In the genomic region with DNA sequence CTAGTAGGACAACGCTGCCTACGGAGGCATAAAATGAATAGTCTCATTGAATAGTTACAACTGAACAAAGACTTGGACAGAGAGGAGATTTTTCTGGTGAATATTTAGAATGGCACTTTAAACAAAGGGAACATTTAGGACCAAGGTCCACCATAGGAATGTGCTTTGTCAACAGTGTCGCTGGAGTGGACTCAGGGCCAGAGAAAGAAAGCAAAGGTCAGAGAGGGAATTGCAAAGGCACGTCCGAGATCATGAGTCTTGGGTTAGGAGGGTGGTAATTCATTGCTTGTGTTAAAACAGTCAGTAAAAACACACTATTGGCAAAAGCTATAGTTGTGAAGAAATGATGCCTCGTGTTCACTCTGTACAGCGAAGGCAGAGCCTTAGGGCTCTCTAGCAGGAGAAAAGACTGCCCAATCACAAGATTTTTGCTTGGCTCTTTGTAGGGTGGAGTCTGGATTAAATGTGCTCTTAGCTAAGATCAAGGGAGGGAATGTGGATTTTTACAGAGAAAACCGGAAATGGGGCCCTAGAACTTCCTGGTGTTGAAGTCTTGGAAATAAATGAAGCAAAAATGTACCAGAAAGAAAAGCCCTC, we compare ENCODE assay signal across 19 mouse cellular contexts.
A peak's percentile ranks its signal among the peaks of the same experiment; 100 is the strongest.
DNase-seq lines count a peak whose midpoint lies in the region; ATAC-seq and TF ChIP-seq lines count a peak whose summit lies in the region.
"Had no signal": no experiment of that assay in that cellular context is flagged by ENCODE, and none has a peak within 500 bp of the region (broad histone marks: within the 10 kb centered on the region; RNA-seq: fewer than 3 reads in every experiment).

No protein-coding gene starts in this region.

- no peaks in the 10 kb centered on the region for H3K27me3 ChIP-seq in intestine, embryonic 14.5 days (replicated peaks; ENCODE audit: control insufficient read depth, insufficient read depth, low read length)
- no peaks in the 10 kb centered on the region for H3K27me3 ChIP-seq in kidney, postnatal 0 days (ENCODE audit: insufficient read depth, low read length)
- no peaks in the 10 kb centered on the region for H3K27me3 ChIP-seq in liver, embryonic 13.5 days
- H3K27me3 ChIP-seq in forebrain, embryonic 10.5 days (ENCODE audit: poor library complexity, severe bottlenecking) = no peaks in the 10 kb centered on the region
- H3K27me3 ChIP-seq: forebrain, embryonic 12.5 days; heart, embryonic 12.5 days; limb, embryonic 12.5 days; midbrain, embryonic 12.5 days had no signal

- H3K4me1 ChIP-seq in intestine, embryonic 14.5 days (replicated peaks; ENCODE audit: control insufficient read depth, insufficient read depth, low read length) = no peaks in the 10 kb centered on the region
- no peaks in the 10 kb centered on the region for H3K4me1 ChIP-seq in kidney, postnatal 0 days (replicated peaks; ENCODE audit: insufficient read depth, low read length)
- no peaks in the 10 kb centered on the region for H3K4me1 ChIP-seq in liver, embryonic 13.5 days (replicated peaks)
- H3K4me1 ChIP-seq in forebrain, embryonic 10.5 days = no peaks in the 10 kb centered on the region
- H3K4me1 ChIP-seq: forebrain, embryonic 12.5 days; heart, embryonic 12.5 days; limb, embryonic 12.5 days; midbrain, embryonic 12.5 days had no signal

- no peak overlapping the region for H3K27ac ChIP-seq in intestine, embryonic 14.5 days (ENCODE audit: low read depth)
- peak overlapping the region; percentile 47; the same call in 1 of the 2 replicates for H3K27ac ChIP-seq in kidney, postnatal 0 days
- no peak overlapping the region for H3K27ac ChIP-seq in liver, embryonic 13.5 days
- H3K27ac ChIP-seq in forebrain, embryonic 10.5 days = no peak overlapping the region
- H3K27ac ChIP-seq: forebrain, embryonic 12.5 days; limb, embryonic 12.5 days; midbrain, embryonic 12.5 days had no signal

- no peaks in the 10 kb centered on the region for H3K9me3 ChIP-seq in intestine, embryonic 14.5 days (ENCODE audit: control insufficient read depth, low read length)
- no peaks in the 10 kb centered on the region for H3K9me3 ChIP-seq in kidney, postnatal 0 days (replicated peaks; ENCODE audit: low read length)
- no peaks in the 10 kb centered on the region for H3K9me3 ChIP-seq in liver, embryonic 13.5 days (replicated peaks)
- H3K9me3 ChIP-seq in forebrain, embryonic 10.5 days = no peaks in the 10 kb centered on the region
- H3K9me3 ChIP-seq: forebrain, embryonic 12.5 days; heart, embryonic 12.5 days; limb, embryonic 12.5 days; midbrain, embryonic 12.5 days had no signal

- DNase-seq in Muller cell, postnatal 12 days (ENCODE audit: inconsistent ontology term) = peak; percentile 49
- no peak for DNase-seq in intestine, embryonic 14.5 days (ENCODE audit: low spot score)
- peak; percentile 57 for DNase-seq in kidney, postnatal 0 days (ENCODE audit: low spot score)
- no peak for DNase-seq in liver, embryonic 13.5 days
- no peak for DNase-seq in forebrain, embryonic 10.5 days (ENCODE audit: extremely low spot score, low spot score)
- DNase-seq in heart, adult 11 months = no peak
- no peak for DNase-seq in ovary, postnatal 14 days (ENCODE audit: low spot score)
- DNase-seq in right cerebral cortex, postnatal 4 days = no peak
- DNase-seq: adrenal gland, adult 2 months; cerebellum, postnatal 25 days; gastrocnemius, postnatal 10 days; heart, postnatal 4 days; layer of hippocampus, postnatal 36 days; lung, postnatal 10 days; spleen, adult 18-20 months had no signal

- no peak overlapping the region for H3K4me3 ChIP-seq in intestine, embryonic 14.5 days (ENCODE audit: low read depth, low read length)
- H3K4me3 ChIP-seq in kidney, postnatal 0 days (replicated peaks; ENCODE audit: low read depth, low read length) = no peak overlapping the region
- no peak overlapping the region for H3K4me3 ChIP-seq in liver, embryonic 13.5 days (replicated peaks)
- H3K4me3 ChIP-seq in forebrain, embryonic 10.5 days = no peak overlapping the region
- H3K4me3 ChIP-seq: forebrain, embryonic 12.5 days; heart, embryonic 12.5 days; limb, embryonic 12.5 days; midbrain, embryonic 12.5 days had no signal

- TF ChIP-seq CTCF in kidney, postnatal 0 days (IDR thresholded peaks at IDR 0.05; ENCODE audit: low read depth) = no peak

- H3K36me3 ChIP-seq in intestine, embryonic 14.5 days (ENCODE audit: control insufficient read depth, insufficient read depth, low read length) = no peaks in the 10 kb centered on the region
- no peaks in the 10 kb centered on the region for H3K36me3 ChIP-seq in kidney, postnatal 0 days (ENCODE audit: insufficient read depth, low read length)
- no peaks in the 10 kb centered on the region for H3K36me3 ChIP-seq in liver, embryonic 13.5 days
- no peaks in the 10 kb centered on the region for H3K36me3 ChIP-seq in forebrain, embryonic 10.5 days (replicated peaks)
- H3K36me3 ChIP-seq: forebrain, embryonic 12.5 days; heart, embryonic 12.5 days; limb, embryonic 12.5 days; midbrain, embryonic 12.5 days had no signal

- WGBS in intestine, embryonic 14.5 days = 53% methylated on average over 8 of the region's 8 CpGs
- 61% methylated on average over 8 of the region's 8 CpGs for WGBS in kidney, postnatal 0 days
- 72% methylated on average over 8 of the region's 8 CpGs for WGBS in liver, embryonic 13.5 days (ENCODE audit: insufficient replicate concordance)
- WGBS in forebrain, embryonic 10.5 days = 60% methylated on average over 8 of the region's 8 CpGs

- peak; percentile 76; the same call in 1 of the 2 replicates for ATAC-seq in intestine, embryonic 14.5 days (replicated peaks; ENCODE audit: low FRiP score, low TSS enrichment, low read depth)
- ATAC-seq in kidney, postnatal 0 days (replicated peaks; ENCODE audit: low FRiP score, low read depth) = peak; percentile 95
- ATAC-seq in liver, embryonic 13.5 days (ENCODE audit: low read depth) = peak; percentile 76

- no peak overlapping the region for H3K9ac ChIP-seq in intestine, embryonic 14.5 days (ENCODE audit: low read length)
- H3K9ac ChIP-seq in kidney, postnatal 0 days (ENCODE audit: low read depth, low read length) = no peak overlapping the region
- H3K9ac ChIP-seq in liver, embryonic 13.5 days = no peak overlapping the region
- H3K9ac ChIP-seq: forebrain, embryonic 12.5 days; heart, embryonic 12.5 days; limb, embryonic 12.5 days; midbrain, embryonic 12.5 days had no signal

- H3K4me2 ChIP-seq in intestine, embryonic 14.5 days (ENCODE audit: low read length) = no peak overlapping the region
- H3K4me2 ChIP-seq in kidney, postnatal 0 days (ENCODE audit: low read length) = no peak overlapping the region
- H3K4me2 ChIP-seq in liver, embryonic 13.5 days = no peak overlapping the region
- H3K4me2 ChIP-seq: forebrain, embryonic 12.5 days; heart, embryonic 12.5 days; limb, embryonic 12.5 days; midbrain, embryonic 12.5 days had no signal

Comparison
In these comparisons a context has a peak if more than half of its experiments do, and no peak if none do; other contexts are left out.
1. DNase-seq: peak in Muller cell, postnatal 12 days (single experiment) and kidney, postnatal 0 days (single experiment); none in intestine, embryonic 14.5 days (single experiment), liver, embryonic 13.5 days (single experiment), forebrain, embryonic 10.5 days (single experiment), heart, adult 11 months (single experiment), ovary, postnatal 14 days (single experiment) and right cerebral cortex, postnatal 4 days (single experiment).
2. Peak in every context shown above with its lines, with median percentiles within 50 percentile points of each other: ATAC-seq.